Mouse (Mus musculus) neural tube, embryonic 10.5 days (tissue): ENCODE results near the gene Gcnt1.

Experiments used
- DNase-seq: peaks from one replicate; pipeline ENCODE4 v3.0.0-alpha.2; 2017; ENCODE audit warnings: low spot score; ENCODE audit errors: extremely low spot score

Gcnt1 gene

GRCm38 (mm10) chr19:17327881-17328404 is 44.7 kb downstream of the Gcnt1 start:
- DNase-seq = no peak

DNA sequence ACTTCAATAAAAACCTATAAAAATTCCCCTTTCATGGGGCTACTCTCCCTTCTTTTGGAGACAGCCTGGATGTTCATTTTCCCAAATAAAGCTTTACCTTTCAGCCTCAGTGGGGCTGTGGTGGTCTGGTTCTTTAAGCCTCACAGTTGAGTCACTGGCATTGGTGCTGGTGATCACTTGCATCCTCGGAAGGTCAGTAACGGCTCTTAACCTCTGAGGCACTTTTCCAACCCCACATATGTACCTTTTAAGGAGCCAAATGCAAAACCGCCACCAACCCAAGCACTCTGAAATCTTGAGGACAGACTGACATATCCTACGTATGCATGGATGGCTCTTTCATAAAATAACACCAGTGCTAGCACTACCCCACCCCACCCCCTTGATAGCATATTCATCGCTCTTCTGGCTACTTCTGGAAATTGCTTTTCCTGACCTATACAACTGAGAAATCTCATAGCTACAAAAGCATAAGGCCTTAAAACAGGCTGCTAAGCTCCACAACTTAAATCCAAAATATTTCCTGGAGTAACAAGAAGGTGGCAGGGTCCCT is 48.9 kb downstream of the Gcnt1 start:
- DNase-seq = no peak

- no peak for DNase-seq
Measured at GRCm38 (mm10) chr19:17323006-17323688, 49.5 kb downstream of the Gcnt1 start.

DNA sequence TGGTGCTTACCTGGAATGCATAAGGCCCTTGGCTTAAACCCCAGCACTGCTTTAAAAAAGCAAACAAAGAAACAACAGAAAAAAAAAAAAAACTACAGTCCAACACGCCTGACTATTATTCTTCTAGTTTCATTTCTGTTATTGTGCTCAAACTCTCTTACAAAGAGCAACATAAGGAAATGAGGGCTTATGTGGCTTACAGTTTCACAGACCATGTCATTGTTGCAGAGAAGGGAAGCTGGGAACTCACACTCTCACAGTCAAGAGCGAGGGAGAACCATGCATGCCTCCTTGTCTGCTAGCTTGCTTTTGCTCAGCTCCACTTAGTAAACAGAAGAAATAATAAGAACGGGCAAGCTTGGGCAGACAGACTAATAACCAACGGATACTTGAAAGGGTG is 52.9 kb downstream of the Gcnt1 start:
- no peak for DNase-seq

DNA sequence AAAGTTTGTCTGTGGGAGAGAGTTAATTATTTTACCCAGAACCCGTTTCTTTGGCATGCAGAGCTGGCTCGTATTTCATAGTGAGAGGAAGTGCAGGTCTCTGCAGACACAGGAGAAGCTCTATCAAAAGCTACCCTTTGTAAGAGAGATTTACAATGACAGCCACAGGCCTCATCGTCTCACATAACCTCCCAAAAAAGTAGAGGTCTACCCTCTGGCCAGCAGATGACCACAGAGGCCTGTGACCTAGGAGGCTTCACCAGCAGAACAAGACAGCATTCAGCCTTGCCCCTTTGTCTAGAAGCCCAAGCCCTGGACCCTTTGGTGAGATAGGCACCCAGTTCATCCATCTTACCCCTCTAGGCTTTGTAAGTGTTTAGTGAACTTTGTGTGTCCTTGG is 53.9 kb downstream of the Gcnt1 start:
- DNase-seq = no peak

DNA sequence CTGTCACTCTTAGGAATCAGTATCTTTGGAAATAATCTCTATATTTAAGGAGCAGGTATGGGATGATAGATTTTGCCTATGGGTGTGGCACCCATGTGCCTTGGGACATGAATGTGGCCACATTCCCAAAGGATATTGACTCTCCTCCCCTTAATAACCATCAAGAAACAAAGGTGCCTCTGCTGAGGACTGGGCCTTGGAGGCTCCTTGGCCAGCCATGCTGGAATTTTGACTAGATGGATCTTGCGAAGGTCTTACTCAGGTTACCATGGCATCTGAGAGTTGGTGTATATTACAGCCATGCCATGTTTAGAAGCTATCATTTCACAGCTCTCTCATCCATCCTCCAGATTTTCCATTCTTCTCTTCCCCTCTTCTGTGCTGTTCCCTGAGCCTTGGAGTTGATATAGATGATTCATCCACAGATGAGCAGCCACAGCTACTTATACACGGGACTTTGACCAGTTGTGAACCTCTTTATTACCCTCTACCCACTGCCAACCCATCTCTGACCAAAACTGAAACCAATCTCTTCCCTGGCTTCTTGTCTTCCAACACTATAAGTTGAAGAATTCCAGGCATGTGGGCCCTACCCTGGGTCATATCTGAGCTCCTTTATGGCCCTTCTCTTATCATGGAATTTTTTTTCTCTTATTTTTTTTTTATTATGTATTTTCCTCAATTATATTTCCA is 56.2 kb downstream of the Gcnt1 start:
- no peak for DNase-seq

GRCm38 (mm10) chr19:17314451-17314850 is 58.2 kb downstream of the Gcnt1 start:
- DNase-seq = no peak

GRCm38 (mm10) chr19:17313766-17314165 is 58.9 kb downstream of the Gcnt1 start:
- DNase-seq = no peak

GRCm38 (mm10) chr19:17312671-17313180 is 59.9 kb downstream of the Gcnt1 start:
- no peak for DNase-seq

DNA sequence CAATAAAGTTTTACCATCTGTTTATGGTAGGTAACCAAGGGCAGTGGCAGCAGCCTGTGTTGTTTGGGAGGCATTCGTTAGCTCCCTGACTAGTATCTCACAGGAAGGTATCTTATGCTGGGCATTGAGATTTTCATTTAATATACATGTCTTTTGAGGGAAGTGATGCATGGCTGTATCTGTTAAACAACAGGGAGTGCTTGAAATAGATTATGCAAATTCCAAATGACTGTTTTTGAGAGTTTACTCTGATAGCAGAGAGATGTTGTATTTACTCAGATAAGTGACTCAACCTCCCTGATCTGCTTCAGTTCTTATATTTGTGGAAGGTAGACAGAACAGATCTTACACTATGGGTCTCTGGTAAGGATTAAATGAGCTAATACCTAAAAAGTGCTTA is 61.1 kb downstream of the Gcnt1 start:
- DNase-seq = no peak

DNA sequence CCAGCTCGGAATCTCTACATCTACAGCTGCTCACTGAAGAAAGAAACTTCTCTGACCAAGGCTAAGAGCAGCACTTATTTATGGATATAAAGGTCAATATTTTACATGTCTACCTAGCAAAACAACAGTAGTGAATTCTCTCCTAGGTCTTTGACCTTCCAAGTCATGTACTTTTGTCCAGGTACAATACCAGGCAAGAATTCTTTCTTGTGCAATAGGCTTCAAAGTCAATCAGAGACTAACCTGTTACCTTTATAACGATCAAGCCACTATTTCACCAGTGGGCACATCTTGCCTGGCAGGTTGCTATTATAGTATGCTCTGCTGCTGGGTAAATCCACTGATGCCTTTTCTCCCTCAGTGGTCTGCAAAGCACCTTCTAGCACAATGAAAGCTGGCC is 61.6 kb downstream of the Gcnt1 start:
- DNase-seq = no peak

DNA sequence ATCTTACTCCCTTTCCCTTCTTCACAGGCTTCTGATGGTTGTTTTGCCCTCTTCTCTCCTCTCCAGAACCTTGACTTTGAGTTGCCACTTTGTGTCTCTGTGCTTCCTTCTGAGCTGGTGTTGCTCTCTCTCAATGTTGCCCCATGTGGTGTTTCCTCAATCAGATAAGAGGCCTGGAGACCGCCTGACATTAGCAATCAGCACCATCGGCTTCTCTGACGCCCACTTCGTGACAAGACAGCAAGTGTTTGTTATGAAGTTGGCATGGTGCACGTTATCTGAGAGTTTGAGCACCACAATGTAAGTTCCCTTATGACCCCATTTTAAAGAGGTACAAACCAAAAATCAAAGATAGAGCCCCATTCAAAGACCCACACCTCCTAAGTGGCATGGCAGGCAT is 76.6 kb downstream of the Gcnt1 start:
- no peak for DNase-seq

DNA sequence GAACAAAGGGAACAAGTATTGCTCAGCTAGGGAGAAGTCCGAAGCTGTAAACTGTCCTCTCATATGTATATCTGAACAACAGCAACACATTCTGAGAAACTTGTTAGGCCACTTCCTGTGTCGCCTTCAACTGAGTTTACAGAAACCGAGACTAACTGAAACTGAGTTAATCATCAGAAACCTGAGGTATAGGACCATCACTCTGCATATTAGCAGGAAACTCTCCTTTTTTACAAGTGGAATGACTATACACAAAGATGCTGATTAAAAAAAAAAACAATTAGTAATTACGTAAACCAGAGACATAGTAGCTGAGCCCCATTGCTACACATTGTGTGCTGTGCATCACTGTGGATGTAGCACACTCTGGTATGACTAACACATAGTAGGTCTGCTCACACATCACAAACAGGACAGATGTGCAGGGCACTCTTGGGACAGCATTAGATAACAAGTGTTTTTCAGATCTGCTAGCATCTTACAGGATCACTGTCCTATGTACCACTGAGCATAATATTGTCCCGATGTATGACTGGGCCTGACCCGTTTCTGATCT is 77.4 kb downstream of the Gcnt1 start:
- no peak for DNase-seq

DNA sequence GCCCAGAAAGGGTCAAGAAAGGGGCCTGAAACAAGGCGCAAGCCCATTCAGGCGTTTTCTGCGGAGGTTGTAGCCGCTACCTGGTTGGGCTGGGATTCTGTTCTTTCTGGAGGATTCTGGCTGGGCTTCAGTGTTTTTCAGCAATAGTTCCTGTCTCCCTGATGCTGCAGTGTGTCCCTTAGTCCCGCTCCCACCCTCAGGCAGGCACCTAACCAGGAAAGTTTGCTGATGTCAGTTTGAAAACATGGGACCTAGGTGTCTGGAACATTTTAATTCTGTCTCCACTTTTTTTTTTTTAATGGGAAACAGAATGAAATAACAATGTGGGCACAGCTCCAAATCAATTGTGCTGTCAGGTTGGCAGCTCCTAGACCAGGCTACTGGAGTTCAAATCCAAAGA is 78.5 kb downstream of the Gcnt1 start:
- DNase-seq = no peak

DNA sequence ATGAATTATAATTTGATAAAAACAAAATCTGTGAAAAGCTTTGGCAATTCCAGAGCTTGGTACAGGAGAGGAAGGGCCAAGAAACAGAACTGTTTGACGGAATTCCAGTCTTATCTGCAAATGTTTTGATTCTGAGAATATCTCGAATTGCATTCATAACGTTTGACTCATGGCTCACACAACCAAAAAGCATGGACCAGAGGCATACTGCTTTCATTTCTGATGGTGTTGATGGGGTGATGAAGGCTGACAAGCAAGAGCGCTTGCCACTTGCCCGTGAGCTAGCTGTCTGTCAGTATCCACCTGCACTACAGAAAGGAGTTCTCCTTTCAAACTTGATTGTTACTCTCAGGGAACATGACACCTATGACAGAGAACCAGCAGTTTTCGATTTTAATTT is 83.1 kb downstream of the Gcnt1 start:
- DNase-seq = no peak

DNA sequence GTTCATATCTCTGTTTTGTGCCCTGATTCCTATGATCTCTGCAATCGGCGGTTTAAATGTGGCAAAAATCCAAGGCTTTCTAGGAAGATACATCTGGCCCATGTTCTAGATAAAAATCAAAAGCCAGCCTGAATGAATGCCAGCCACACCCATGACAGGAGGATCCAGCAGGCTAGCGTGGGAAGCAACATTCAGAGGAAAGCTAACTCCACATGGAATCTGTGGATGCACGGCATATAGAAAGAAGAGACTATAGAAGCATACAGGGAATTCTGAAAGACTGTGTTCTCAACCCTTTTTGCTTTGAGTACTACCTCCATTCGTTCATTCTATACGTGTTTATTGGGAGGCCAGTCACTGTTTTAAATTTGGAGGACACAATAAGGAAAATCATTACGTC is 86.6 kb downstream of the Gcnt1 start:
- DNase-seq = no peak

GRCm38 (mm10) chr19:17283317-17283716 is 89.3 kb downstream of the Gcnt1 start:
- DNase-seq = no peak

DNA sequence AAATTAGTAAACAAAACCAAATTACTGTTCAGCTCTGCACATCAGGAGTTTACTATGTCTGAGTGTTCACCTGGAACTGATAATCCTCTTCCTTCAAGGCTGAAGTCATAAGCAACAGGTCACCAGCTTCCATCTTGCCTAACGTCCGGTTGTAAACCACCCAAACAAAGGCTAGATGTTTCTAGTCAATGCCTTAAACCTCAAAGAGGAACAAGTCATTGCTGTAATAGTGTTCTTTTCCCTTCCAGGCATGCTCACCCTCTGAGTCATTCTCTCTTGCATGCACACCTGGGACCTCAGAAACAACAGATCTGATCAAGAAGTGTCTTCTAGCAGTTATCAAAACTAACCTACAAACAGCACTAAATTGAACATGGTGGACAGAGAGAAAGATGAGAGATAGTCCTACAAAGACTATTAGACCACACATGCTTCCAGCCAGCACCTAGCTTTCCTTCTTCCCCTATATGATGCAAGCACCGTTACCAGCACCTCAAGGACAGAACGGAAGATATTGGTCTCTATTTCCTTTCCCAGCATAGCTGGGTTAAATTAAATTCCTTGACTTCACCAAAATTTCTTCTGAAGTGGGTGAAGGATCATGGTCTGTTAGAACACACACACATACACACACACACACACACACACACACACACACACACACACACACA is 94.1 kb downstream of the Gcnt1 start:
- no peak for DNase-seq
